Mouse (Mus musculus) liver, embryonic 14.5 days (tissue): ENCODE data around the gene Nr2c2ap.

Experiments used
- CTCF ChIP-seq: IDR thresholded peaks from 2 replicates; pipeline ENCODE4 v1.5.1; 2016; ENCODE audit warnings: antibody characterized with exemption, low read depth, control low read depth
- EP300 ChIP-seq: IDR thresholded peaks from 2 replicates; pipeline ENCODE4 v1.6.1; 2016; ENCODE audit warnings: antibody characterized with exemption, low read depth

GRCm38 (mm10) chr8:70159211-70159610 is 28.1 kb downstream of the Nr2c2ap start:
- TF ChIP-seq EP300 (no peak), CTCF (no peak)
